15 mouse cellular contexts compared by ENCODE assay signal in the genomic region with DNA sequence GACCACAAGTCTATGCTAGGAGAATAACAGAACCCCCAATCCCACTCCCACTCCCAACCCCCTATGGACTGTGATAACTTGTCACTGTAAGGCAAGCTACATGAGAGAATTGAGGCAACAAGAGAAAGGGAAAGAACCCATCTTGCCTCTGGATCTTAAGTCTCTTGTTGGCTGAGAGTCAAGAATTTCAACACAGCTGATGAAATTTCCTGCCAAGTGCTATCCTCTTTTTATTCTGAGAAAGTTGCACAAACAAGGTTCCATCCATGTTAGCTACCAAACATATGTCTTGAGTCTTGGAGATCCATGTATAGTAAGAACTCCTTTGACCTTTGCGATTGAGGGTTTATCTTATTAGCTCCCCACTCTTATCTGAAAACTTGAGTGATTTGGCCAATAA.
DNase-seq lines count a peak whose midpoint lies in the region; ATAC-seq and TF ChIP-seq lines count a peak whose summit lies in the region.
"Had no signal": no experiment of that assay in that cellular context is flagged by ENCODE, and none has a peak within 500 bp of the region (broad histone marks: within the 10 kb centered on the region; RNA-seq: fewer than 3 reads in every experiment).

No protein-coding gene starts in this region.

- TF ChIP-seq CTCF in lung, embryonic 14.5 days (IDR thresholded peaks at IDR 0.05; ENCODE audit: low read depth) = no peak
- TF ChIP-seq CTCF in lung, adult 2 months (IDR thresholded peaks at IDR 0.05; ENCODE audit: insufficient read depth, low read length) = no peak

- DNase-seq in heart, adult 9 months (ENCODE audit: low spot score in 2 of 2) = peak; percentile 41 to 54
- DNase-seq in heart, embryonic 10.5 days (ENCODE audit: low spot score) = no peak
- peak; percentile 84 for DNase-seq in lung, embryonic 14.5 days
- DNase-seq in lung, adult 2 months = no peak
- peak; percentile 71 for DNase-seq in skeletal muscle tissue, adult 2 months (ENCODE audit: low read depth, low spot score)
- no peak for DNase-seq in right cerebral cortex, adult 18-20 months
- no peak for DNase-seq in cerebellum, adult 9-11 months
- DNase-seq: cerebellum, adult 2 months; embryo, embryonic 11 days; spleen, adult 18-20 months had no signal

- no peaks in the 10 kb centered on the region for H3K27me3 ChIP-seq in heart, embryonic 10.5 days (ENCODE audit: insufficient read depth, poor library complexity, severe bottlenecking)
- no peaks in the 10 kb centered on the region for H3K27me3 ChIP-seq in lung, embryonic 14.5 days (ENCODE audit: insufficient read depth, low read length)
- no peaks in the 10 kb centered on the region for H3K27me3 ChIP-seq in lung, embryonic 15.5 days
- H3K27me3 ChIP-seq: CH12.LX; midbrain, embryonic 12.5 days had no signal

- H3K4me3 ChIP-seq in heart, embryonic 10.5 days = no peak overlapping the region
- no peak overlapping the region for H3K4me3 ChIP-seq in lung, embryonic 14.5 days (ENCODE audit: low read depth, low read length)
- no peak overlapping the region for H3K4me3 ChIP-seq in lung, adult 2 months (replicated peaks; ENCODE audit: extremely low read depth, low read depth, low read length)
- H3K4me3 ChIP-seq in lung, embryonic 15.5 days = no peak overlapping the region
- H3K4me3 ChIP-seq: midbrain, embryonic 12.5 days had no signal

- no peak for TF ChIP-seq POLR2A in lung, adult 2 months (IDR thresholded peaks at IDR 0.05; ENCODE audit: borderline replicate concordance, extremely low read depth, low read depth, low read length)

- ATAC-seq in lung, embryonic 14.5 days (ENCODE audit: insufficient read depth) = no peak
- peak; percentile 42; the same call in 1 of the 2 replicates for ATAC-seq in lung, embryonic 15.5 days (ENCODE audit: borderline replicate concordance, extremely low read depth, low FRiP score, low TSS enrichment)
- ATAC-seq: inflammation-experienced regulatory T-cells, adult 6 months had no signal

- H3K4me2 ChIP-seq in lung, embryonic 14.5 days = no peak overlapping the region
- H3K4me2 ChIP-seq in lung, embryonic 15.5 days = no peak overlapping the region
- H3K4me2 ChIP-seq: midbrain, embryonic 12.5 days had no signal

- no peaks in the 10 kb centered on the region for H3K36me3 ChIP-seq in heart, embryonic 10.5 days
- no peaks in the 10 kb centered on the region for H3K36me3 ChIP-seq in lung, embryonic 14.5 days (ENCODE audit: insufficient read depth)
- no peaks in the 10 kb centered on the region for H3K36me3 ChIP-seq in lung, embryonic 15.5 days
- H3K36me3 ChIP-seq: midbrain, embryonic 12.5 days had no signal

- WGBS in heart, embryonic 10.5 days = 93% methylated on average over 1 of the region's 1 CpGs
- WGBS in lung, embryonic 14.5 days = 77% methylated on average over 1 of the region's 1 CpGs
- WGBS in lung, adult 2 months = 67% methylated on average over 1 of the region's 1 CpGs
- 83% methylated on average over 1 of the region's 1 CpGs for WGBS in lung, embryonic 15.5 days

- H3K9ac ChIP-seq in lung, embryonic 14.5 days = no peak overlapping the region
- H3K9ac ChIP-seq in lung, embryonic 15.5 days = no peak overlapping the region
- H3K9ac ChIP-seq: liver, embryonic 14.5 days; midbrain, embryonic 12.5 days had no signal

- H3K27ac ChIP-seq in heart, embryonic 10.5 days = no peak overlapping the region
- no peak overlapping the region for H3K27ac ChIP-seq in lung, embryonic 14.5 days (ENCODE audit: low read depth)
- no peak overlapping the region for H3K27ac ChIP-seq in lung, embryonic 15.5 days
- H3K27ac ChIP-seq: liver, embryonic 14.5 days; midbrain, embryonic 12.5 days had no signal

- no peaks in the 10 kb centered on the region for H3K4me1 ChIP-seq in heart, embryonic 10.5 days
- H3K4me1 ChIP-seq in lung, embryonic 14.5 days (ENCODE audit: insufficient read depth) = no peaks in the 10 kb centered on the region
- 0 out of 2 replicates have a peak, but pooled peaks cover 2% of the 10 kb centered on the region for H3K4me1 ChIP-seq in lung, adult 2 months (ENCODE audit: control insufficient read depth, insufficient read depth, low read length)
- H3K4me1 ChIP-seq in lung, embryonic 15.5 days = no peaks in the 10 kb centered on the region
- H3K4me1 ChIP-seq: midbrain, embryonic 12.5 days had no signal

- H3K9me3 ChIP-seq in heart, embryonic 10.5 days = no peaks in the 10 kb centered on the region
- no peaks in the 10 kb centered on the region for H3K9me3 ChIP-seq in lung, embryonic 14.5 days (ENCODE audit: low read depth, low read length)
- no peaks in the 10 kb centered on the region for H3K9me3 ChIP-seq in lung, embryonic 15.5 days
- H3K9me3 ChIP-seq: midbrain, embryonic 12.5 days had no signal

Comparison
In these comparisons a context has a peak if more than half of its experiments do, and no peak if none do; other contexts are left out.
1. DNase-seq: peak in heart, adult 9 months (2 of 2), lung, embryonic 14.5 days (single experiment) and skeletal muscle tissue, adult 2 months (single experiment); none in heart, embryonic 10.5 days (single experiment), lung, adult 2 months (single experiment), right cerebral cortex, adult 18-20 months (single experiment) and cerebellum, adult 9-11 months (single experiment).